In genomic region chr4:101026995-101027394, GRCm38 (mm10) we compare ENCODE assay signal across 28 mouse cellular contexts. TPM values are rescaled to one million over a fixed set of nuclear protein-coding genes. Genes with fewer than 3 reads are reported as not detected.
DNase-seq lines count a peak whose midpoint lies in the region; ATAC-seq and TF ChIP-seq lines count a peak whose summit lies in the region.
"Had no signal": no experiment of that assay in that cellular context is flagged by ENCODE, and none has a peak within 500 bp of the region (broad histone marks: within the 10 kb centered on the region; RNA-seq: fewer than 3 reads in every experiment).

No protein-coding gene starts in this region.

- H3K9me3 ChIP-seq in midbrain, embryonic 12.5 days: peaks cover 11% of the 10 kb centered on the region
- H3K9me3 ChIP-seq in midbrain, embryonic 13.5 days: peaks cover 10% of the 10 kb centered on the region
- peaks cover 6% of the 10 kb centered on the region; the same call in 1 of the 2 replicates for H3K9me3 ChIP-seq in forebrain, embryonic 16.5 days (ENCODE audit: control insufficient read depth, low read length)
- H3K9me3 ChIP-seq: hindbrain, embryonic 15.5 days; limb, embryonic 15.5 days had no signal

- WGBS in midbrain, embryonic 12.5 days: 75% methylated on average over 2 of the region's 2 CpGs
- 75% methylated on average over 2 of the region's 2 CpGs for WGBS in midbrain, embryonic 13.5 days
- 44% methylated on average over 2 of the region's 2 CpGs for WGBS in forebrain, embryonic 16.5 days

- peak in 1 of 2 experiments; percentile 56 for DNase-seq in layer of hippocampus, adult 2 months (ENCODE audit: low spot score in 2 of 2)
- no peak for DNase-seq in layer of hippocampus, adult 9-10 months (ENCODE audit: low spot score)
- peak; percentile 8 for DNase-seq in yolk sac, embryonic 10.5 days (ENCODE audit: low spot score)
- DNase-seq in heart, adult 9 months (ENCODE audit: low spot score in 2 of 2): no peak
- DNase-seq: adrenal gland, postnatal 10 days; cerebellum, adult 18-20 months; cerebellum, postnatal 25 days; embryo, embryonic 11 days; heart, adult 18-20 months; heart, postnatal 36 days; thymus, postnatal 25 days had no signal

- peak overlapping the region; percentile 52; the same call in 1 of the 2 replicates for H3K27ac ChIP-seq in layer of hippocampus, adult 2 months
- H3K27ac ChIP-seq in midbrain, embryonic 12.5 days (replicated peaks): peak overlapping the region; percentile 8; the same call in 1 of the 2 replicates
- H3K27ac ChIP-seq in midbrain, embryonic 13.5 days: no peak overlapping the region
- no peak overlapping the region for H3K27ac ChIP-seq in forebrain, embryonic 16.5 days (ENCODE audit: low read length)
- H3K27ac ChIP-seq: hindbrain, embryonic 15.5 days; limb, embryonic 15.5 days; neural tube, embryonic 13.5 days had no signal

- no peaks in the 10 kb centered on the region for H3K27me3 ChIP-seq in midbrain, embryonic 12.5 days
- H3K27me3 ChIP-seq in midbrain, embryonic 13.5 days: no peaks in the 10 kb centered on the region
- no peaks in the 10 kb centered on the region for H3K27me3 ChIP-seq in forebrain, embryonic 16.5 days (replicated peaks; ENCODE audit: control insufficient read depth, insufficient read depth, low read length)
- H3K27me3 ChIP-seq: hindbrain, embryonic 15.5 days; limb, embryonic 15.5 days; neural tube, embryonic 13.5 days had no signal

- no peak overlapping the region for H3K4me2 ChIP-seq in midbrain, embryonic 12.5 days (replicated peaks)
- H3K4me2 ChIP-seq in midbrain, embryonic 13.5 days (replicated peaks): no peak overlapping the region
- H3K4me2 ChIP-seq in forebrain, embryonic 16.5 days (ENCODE audit: low read length): no peak overlapping the region
- H3K4me2 ChIP-seq: hindbrain, embryonic 15.5 days; limb, embryonic 15.5 days; neural tube, embryonic 13.5 days had no signal

- H3K9ac ChIP-seq in midbrain, embryonic 12.5 days (replicated peaks): no peak overlapping the region
- no peak overlapping the region for H3K9ac ChIP-seq in midbrain, embryonic 13.5 days (replicated peaks)
- H3K9ac ChIP-seq in forebrain, embryonic 16.5 days (replicated peaks; ENCODE audit: low read depth, low read length): no peak overlapping the region
- H3K9ac ChIP-seq: hindbrain, embryonic 15.5 days; limb, embryonic 15.5 days; neural tube, embryonic 13.5 days had no signal

- H3K4me1 ChIP-seq in midbrain, embryonic 12.5 days: no peaks in the 10 kb centered on the region
- peaks cover 7% of the 10 kb centered on the region; the same call in 1 of the 2 replicates for H3K4me1 ChIP-seq in midbrain, embryonic 13.5 days (replicated peaks)
- peaks cover 9% of the 10 kb centered on the region for H3K4me1 ChIP-seq in forebrain, embryonic 16.5 days (replicated peaks; ENCODE audit: control insufficient read depth, insufficient read depth, low read length)
- H3K4me1 ChIP-seq: hindbrain, embryonic 15.5 days; limb, embryonic 15.5 days; neural tube, embryonic 13.5 days had no signal

- H3K36me3 ChIP-seq in midbrain, embryonic 12.5 days: peaks cover 8% of the 10 kb centered on the region; the same call in 1 of the 2 replicates
- no peaks in the 10 kb centered on the region for H3K36me3 ChIP-seq in midbrain, embryonic 13.5 days
- H3K36me3 ChIP-seq in forebrain, embryonic 16.5 days (ENCODE audit: control insufficient read depth, insufficient read depth): no peaks in the 10 kb centered on the region
- H3K36me3 ChIP-seq: hindbrain, embryonic 15.5 days; limb, embryonic 15.5 days; neural tube, embryonic 13.5 days had no signal

- TF ChIP-seq CTCF in layer of hippocampus, adult 2 months (conservative IDR thresholded peaks at IDR 0.05): no peak

- no peak overlapping the region for H3K4me3 ChIP-seq in layer of hippocampus, adult 2 months
- H3K4me3 ChIP-seq in midbrain, embryonic 12.5 days: no peak overlapping the region
- no peak overlapping the region for H3K4me3 ChIP-seq in midbrain, embryonic 13.5 days (replicated peaks)
- no peak overlapping the region for H3K4me3 ChIP-seq in forebrain, embryonic 16.5 days (replicated peaks; ENCODE audit: low read length)
- H3K4me3 ChIP-seq: hindbrain, embryonic 15.5 days; limb, embryonic 15.5 days; neural tube, embryonic 13.5 days had no signal

- ATAC-seq in midbrain, embryonic 12.5 days (ENCODE audit: low FRiP score, low read depth): no peak
- ATAC-seq in midbrain, embryonic 13.5 days: no peak
- ATAC-seq in forebrain, embryonic 16.5 days: peak; percentile 93
- ATAC-seq: activated CD4-positive, CD25-positive, alpha-beta regulatory T cell, adult 4 months; intestine, embryonic 16.5 days had no signal

RNA-seq across cellular contexts. Expression of gene Gm10577, which starts 6.5 kb away (rescaled TPM):
- not detected for total RNA-seq in layer of hippocampus, adult 2 months (2021)
- not detected in 2 replicates for polyA plus RNA-seq in midbrain, embryonic 12.5 days (2016; fragmentation: Nextera tagmentation; extraction: Ambion mirVana)
- not detected in 2 replicates for polyA plus RNA-seq in midbrain, embryonic 13.5 days (2015; fragmentation: Nextera tagmentation; extraction: Ambion mirVana)
- polyA plus RNA-seq in forebrain, embryonic 16.5 days (2015; fragmentation: Nextera tagmentation; extraction: Ambion mirVana): not detected in 2 replicates
- total RNA-seq: adrenal gland, postnatal 10 days; gastrocnemius, adult 8-10 months; heart, adult 18-20 months; heart, postnatal 36 days; left cerebral cortex, postnatal 25 days; megakaryocyte-erythroid progenitor cell, adult 5-6 weeks had no signal
- polyA plus RNA-seq: activated CD4-positive, CD25-positive, alpha-beta regulatory T cell, adult 4 months; heart, embryonic 14.5 days; hindbrain, embryonic 15.5 days; intestine, embryonic 16.5 days; kidney, embryonic 16.5 days; large intestine, adult 2 months; limb, embryonic 15.5 days; liver, embryonic 16.5 days; neural tube, embryonic 13.5 days; small intestine, adult 2 months; testis, adult 2 months had no signal

RNA-seq across cellular contexts. Expression of gene Raver2, which starts 41.8 kb away (rescaled TPM):
- total RNA-seq in layer of hippocampus, adult 2 months (2021): 10 to 100 TPM; 45.3 to 48.3 TPM
- 12.2 and 14.7 TPM in 2 replicates for polyA plus RNA-seq in midbrain, embryonic 12.5 days (2016; fragmentation: Nextera tagmentation; extraction: Ambion mirVana)
- 5.7 and 5.8 TPM in 2 replicates for polyA plus RNA-seq in midbrain, embryonic 13.5 days (2015; fragmentation: Nextera tagmentation; extraction: Ambion mirVana)
- polyA plus RNA-seq in forebrain, embryonic 16.5 days (2015; fragmentation: Nextera tagmentation; extraction: Ambion mirVana): 4.2 and 4.7 TPM in 2 replicates
- total RNA-seq: megakaryocyte-erythroid progenitor cell, adult 5-6 weeks had no signal

Comparison
In these comparisons a context has a peak if more than half of its experiments do, and no peak if none do; other contexts are left out.
1. H3K27ac ChIP-seq: peak in layer of hippocampus, adult 2 months (single experiment) and midbrain, embryonic 12.5 days (single experiment); none in midbrain, embryonic 13.5 days (single experiment) and forebrain, embryonic 16.5 days (single experiment).